Mouse (Mus musculus): Measurements from ENCODE around the gene Sf3b6. TPM values are rescaled to one million over a fixed set of nuclear protein-coding genes. Genes with fewer than 3 reads are reported as not detected.

The Sf3b6 gene
- polyA plus RNA-seq (2012; fragmentation: generic; extraction: Trizol): 103 TPM
- long read RNA-seq, experiment 1, transcript Sf3b6-202 (2 exons, 455 nt): minor isoform, 6 of 59 reads
- long read RNA-seq, experiment 1, transcript Sf3b6-201 (4 exons, 1,180 nt): major isoform, 52 of 59 reads
- long read RNA-seq, experiment 1, partial matches to known transcripts: 0 of 59 reads
- long read RNA-seq, experiment 1, other reads (novel, unspliced or antisense): 1 of 59 reads
- long read RNA-seq, experiment 2, transcript Sf3b6-201 (4 exons, 1,180 nt): major isoform, 9 of 10 reads
- long read RNA-seq, experiment 2, partial matches to known transcripts: 0 of 10 reads
- long read RNA-seq, experiment 2, other reads (novel, unspliced or antisense): 1 of 10 reads

- peak within 1 kb of the TSS; percentile 87 for H3ac ChIP-seq (ENCODE audit: control insufficient read depth, insufficient read length, low read depth)
- TF ChIP-seq MYOG (IDR thresholded peaks at IDR 0.05; ENCODE audit: control insufficient read depth, extremely low read depth, insufficient read length): no peak
- no peak for TF ChIP-seq MYOD1 (IDR thresholded peaks at IDR 0.05; ENCODE audit: control insufficient read depth, insufficient read length, low read depth)
- TF ChIP-seq MAX (IDR thresholded peaks at IDR 0.05): peak; percentile 49
- H3K79me3 ChIP-seq (ENCODE audit: low read depth): peaks cover 26% of the 10 kb centered on the region
- H3K36me3 ChIP-seq (ENCODE audit: control insufficient read depth, insufficient read depth): peaks cover 23% of the 10 kb centered on the region
- peak within 1 kb of the TSS; percentile 93 for H3K4me3 ChIP-seq (ENCODE audit: insufficient read depth, poor library complexity, severe bottlenecking)
- H3K79me2 ChIP-seq (ENCODE audit: control insufficient read depth, insufficient read depth): peaks cover 33% of the 10 kb centered on the region
- no peaks in the 10 kb centered on the region for H3K27me3 ChIP-seq (ENCODE audit: control insufficient read depth, insufficient read depth, insufficient read length)
These were observed at the start of gene Sf3b6 for GRCm38 (mm10) chr12:4817361-4818101. TSS of gene Sf3b6 (plus strand) at chr12:4817544.

- peak; percentile 70 for TF ChIP-seq MAX (IDR thresholded peaks at IDR 0.05)
- TF ChIP-seq MYOG (IDR thresholded peaks at IDR 0.05; ENCODE audit: control insufficient read depth, extremely low read depth, insufficient read length): no peak
- peak; percentile 93 for TF ChIP-seq CTCF (IDR thresholded peaks at IDR 0.05; ENCODE audit: control insufficient read depth, insufficient read depth, insufficient read length)
- Histone ChIP-seq H3K79me2 (ENCODE audit: control insufficient read depth, insufficient read depth) (no peaks in the 10 kb centered on the region), H3K27me3 (ENCODE audit: control insufficient read depth, insufficient read depth, insufficient read length) (no peaks in the 10 kb centered on the region)
These were observed 48.6 kb upstream of the Sf3b6 start, which contains the start of the genes Pfn4 and Fam228b for GRCm38 (mm10) chr12:4768492-4769332. TSS of gene Pfn4 (plus strand) at chr12:4769022. TSS of gene Fam228b (minus strand) at chr12:4769267.

GRCm38 (mm10) chr12:4769333-4769723, 48.0 kb upstream of the Sf3b6 start:
- H3K79me3 ChIP-seq (ENCODE audit: low read depth): no peaks in the 10 kb centered on the region
- H3K4me3 ChIP-seq (ENCODE audit: insufficient read depth, poor library complexity, severe bottlenecking): no peak overlapping the region
- H3K27me3 ChIP-seq (ENCODE audit: control insufficient read depth, insufficient read depth, insufficient read length): no peaks in the 10 kb centered on the region
- H3ac ChIP-seq (ENCODE audit: control insufficient read depth, insufficient read length, low read depth): no peak overlapping the region
- TF ChIP-seq MYOD1 (IDR thresholded peaks at IDR 0.05; ENCODE audit: control insufficient read depth, insufficient read length, low read depth): no peak
- TF ChIP-seq FOSL1 (IDR thresholded peaks at IDR 0.05; ENCODE audit: insufficient read depth, low read length, poor library complexity, severe bottlenecking): no peak
- no peak for TF ChIP-seq USF1 (IDR thresholded peaks at IDR 0.05; ENCODE audit: low read depth)
- TF ChIP-seq MAX (IDR thresholded peaks at IDR 0.05): no peak
- no peaks in the 10 kb centered on the region for H3K36me3 ChIP-seq (ENCODE audit: control insufficient read depth, insufficient read depth)
- H3K79me2 ChIP-seq (ENCODE audit: control insufficient read depth, insufficient read depth): no peaks in the 10 kb centered on the region

More at GRCm38 (mm10) chr12:4768492-4769332, 48.6 kb upstream of the Sf3b6 start, which contains the start of the genes Pfn4 and Fam228b:
- no peaks in the 10 kb centered on the region for H3K79me3 ChIP-seq (ENCODE audit: low read depth)
- no peaks in the 10 kb centered on the region for H3K36me3 ChIP-seq (ENCODE audit: control insufficient read depth, insufficient read depth)
- H3ac ChIP-seq (ENCODE audit: control insufficient read depth, insufficient read length, low read depth): peak within 1 kb of the TSS; percentile 68
- H3K4me3 ChIP-seq (ENCODE audit: insufficient read depth, poor library complexity, severe bottlenecking): peak within 1 kb of the TSS; percentile 21

- no peak overlapping the region for H3ac ChIP-seq (ENCODE audit: control insufficient read depth, insufficient read length, low read depth)
- no peak overlapping the region for H3K4me3 ChIP-seq (ENCODE audit: insufficient read depth, poor library complexity, severe bottlenecking)
These were observed 42.3 kb upstream of the Sf3b6 start for GRCm38 (mm10) chr12:4774895-4775587.

GRCm38 (mm10) chr12:4775588-4775949, 41.8 kb upstream of the Sf3b6 start:
- Histone ChIP-seq H3K79me3 (ENCODE audit: low read depth) (no peaks in the 10 kb centered on the region), H3K79me2 (ENCODE audit: control insufficient read depth, insufficient read depth) (no peaks in the 10 kb centered on the region)
- TF ChIP-seq MYOD1 (IDR thresholded peaks at IDR 0.05; ENCODE audit: control insufficient read depth, insufficient read length, low read depth): no peak
- TF ChIP-seq CTCF (IDR thresholded peaks at IDR 0.05; ENCODE audit: control insufficient read depth, insufficient read depth, insufficient read length): no peak
- TF ChIP-seq CEBPB (IDR thresholded peaks at IDR 0.05; ENCODE audit: low read depth): no peak
- no peak for TF ChIP-seq MAX (IDR thresholded peaks at IDR 0.05)
- no peak for TF ChIP-seq USF1 (IDR thresholded peaks at IDR 0.05; ENCODE audit: low read depth)
- no peak for TF ChIP-seq MYOG (IDR thresholded peaks at IDR 0.05; ENCODE audit: control insufficient read depth, extremely low read depth, insufficient read length)
- no peak for TF ChIP-seq FOSL1 (IDR thresholded peaks at IDR 0.05; ENCODE audit: insufficient read depth, low read length, poor library complexity, severe bottlenecking)

More at GRCm38 (mm10) chr12:4774895-4775587, 42.3 kb upstream of the Sf3b6 start:
- TF ChIP-seq CTCF (IDR thresholded peaks at IDR 0.05; ENCODE audit: control insufficient read depth, insufficient read depth, insufficient read length) (no peak), FOSL1 (IDR thresholded peaks at IDR 0.05; ENCODE audit: insufficient read depth, low read length, poor library complexity, severe bottlenecking) (no peak), MAX (IDR thresholded peaks at IDR 0.05) (no peak), USF1 (IDR thresholded peaks at IDR 0.05; ENCODE audit: low read depth) (no peak), CEBPB (IDR thresholded peaks at IDR 0.05; ENCODE audit: low read depth) (no peak), MYOG (IDR thresholded peaks at IDR 0.05; ENCODE audit: control insufficient read depth, extremely low read depth, insufficient read length) (no peak), MYOD1 (IDR thresholded peaks at IDR 0.05; ENCODE audit: control insufficient read depth, insufficient read length, low read depth) (no peak)
- Histone ChIP-seq H3K79me2 (ENCODE audit: control insufficient read depth, insufficient read depth) (no peaks in the 10 kb centered on the region), H3K27me3 (ENCODE audit: control insufficient read depth, insufficient read depth, insufficient read length) (no peaks in the 10 kb centered on the region), H3K36me3 (ENCODE audit: control insufficient read depth, insufficient read depth) (no peaks in the 10 kb centered on the region), H3K79me3 (ENCODE audit: low read depth) (no peaks in the 10 kb centered on the region)

More at GRCm38 (mm10) chr12:4775588-4775949, 41.8 kb upstream of the Sf3b6 start:
- Histone ChIP-seq H3ac (ENCODE audit: control insufficient read depth, insufficient read length, low read depth) (no peak overlapping the region), H3K36me3 (ENCODE audit: control insufficient read depth, insufficient read depth) (no peaks in the 10 kb centered on the region), H3K4me3 (ENCODE audit: insufficient read depth, poor library complexity, severe bottlenecking) (no peak overlapping the region), H3K27me3 (ENCODE audit: control insufficient read depth, insufficient read depth, insufficient read length) (no peaks in the 10 kb centered on the region)

All from C2C12 (cell line).